Mouse (Mus musculus) lung, embryonic 16.5 days (tissue): ENCODE results near the gene Dnajc7. TPM values are rescaled to one million over a fixed set of nuclear protein-coding genes. Genes with fewer than 3 reads are reported as not detected.
"Not testable (repeated sequence)": the region's sequence is repeated elsewhere in the genome, so short reads cannot be mapped to it uniquely, and the experiment has no call there.

ENCODE experiments used
- ATAC-seq: fragments of 200-750 bp; cut with Nextera tagmentation; 2 replicates; pipeline ENCODE4 v1.8.0; 2017; ENCODE audit warnings: low read depth, mild to moderate bottlenecking, moderate library complexity
- H3K27ac ChIP-seq: fragments of 300-500 bp; sonication (generic); 2 replicates; pipeline ENCODE4 v1.5.1; 2014; ENCODE audit warnings: mild to moderate bottlenecking, control low read depth, low read length
- H3K27me3 ChIP-seq: fragments of 300-500 bp; sonication (generic); 2 replicates; pipeline ENCODE4 v1.6.1; 2014; ENCODE audit warnings: low read depth, low read length, mixed read lengths; ENCODE audit not compliant: control insufficient read depth, insufficient read depth
- H3K36me3 ChIP-seq: fragments of 300-500 bp; sonication (generic); 2 replicates; pipeline ENCODE4 v1.6.1; 2014; ENCODE audit warnings: low read length; ENCODE audit not compliant: control insufficient read depth, insufficient read depth
- H3K4me1 ChIP-seq: fragments of 300-500 bp; sonication (generic); replicated peaks from 2 replicates; pipeline ENCODE4 v1.6.1; 2014; ENCODE audit warnings: low read length, mixed read lengths; ENCODE audit not compliant: control insufficient read depth, insufficient read depth
- H3K4me2 ChIP-seq: fragments of 300-500 bp; sonication (generic); 2 replicates; pipeline ENCODE4 v1.6.1; 2014; ENCODE audit warnings: low read depth, low read length, control low read depth
- H3K4me3 ChIP-seq: fragments of 300-500 bp; sonication (generic); 2 replicates; pipeline ENCODE4 v1.5.1; 2014; ENCODE audit warnings: mild to moderate bottlenecking, low read length, control low read depth
- H3K9ac ChIP-seq: fragments of 300-500 bp; sonication (generic); 2 replicates; pipeline ENCODE4 v1.6.1; 2014; ENCODE audit warnings: low read length, control low read depth
- H3K9me3 ChIP-seq: fragments of 300-500 bp; sonication (generic); 2 replicates; pipeline ENCODE4 v1.6.1; 2016; ENCODE audit warnings: low read length; ENCODE audit not compliant: control insufficient read depth
- WGBS: fragments of 180-500 bp; shearing (Covaris S2); extraction: QIAGEN DNeasy Blood & Tissue Kit; methylation state at CpG from one replicate; pipeline ENCODE4 v1.1.7; 2014; 5-methylcytosine and 5-hydroxymethylcytosine counted together
- polyA plus RNA-seq: library from polyadenylated mRNA; unstranded; fragments of >200 nt; fragmentation: Nextera tagmentation; extraction: Ambion mirVana; gene quantifications from 2 replicates; pipeline ENCODE4 v1.2.1, GENCODE M21; 2015

Gene Dnajc7
- polyA plus RNA-seq, 1 experiment from 2014 or later = 230 TPM

DNA sequence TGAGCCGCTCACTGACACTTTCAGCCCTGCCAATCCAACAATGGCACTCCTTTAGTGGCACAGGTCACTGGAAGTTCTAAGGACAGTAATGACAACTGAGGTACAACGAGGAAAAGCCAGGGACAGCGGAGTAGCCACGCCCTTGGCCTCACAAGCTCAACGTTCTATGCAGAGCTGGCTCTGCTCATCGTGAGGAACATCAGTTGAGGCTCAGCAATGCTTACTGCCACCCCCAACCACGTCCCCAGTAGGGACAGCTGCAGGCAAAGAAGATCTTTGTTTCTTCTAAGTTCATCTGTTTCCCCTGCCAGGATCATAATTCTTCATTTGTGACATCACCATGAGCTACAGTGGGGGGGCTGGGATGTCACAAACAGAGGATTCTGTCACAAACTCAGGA is 25.4 kb downstream of the Dnajc7 start:
- peaks cover 56% of the 10 kb centered on the region for H3K36me3 ChIP-seq
- WGBS = 79% methylated on average over 7 of the region's 7 CpGs

GRCm38 (mm10) chr11:100592346-100593046 is 27.5 kb downstream of the Dnajc7 start:
- peaks cover 54% of the 10 kb centered on the region for H3K36me3 ChIP-seq
- no peak overlapping the region for H3K4me3 ChIP-seq
- no peaks in the 10 kb centered on the region for H3K4me1 ChIP-seq
- no peak overlapping the region for H3K27ac ChIP-seq
- no peaks in the 10 kb centered on the region for H3K27me3 ChIP-seq
- H3K9ac ChIP-seq = no peak overlapping the region
- H3K4me2 ChIP-seq = no peak overlapping the region
- no peak for ATAC-seq
- no peaks in the 10 kb centered on the region for H3K9me3 ChIP-seq
- 92% methylated on average over 11 of the region's 11 CpGs for WGBS

More for the DNA sequence above, 25.4 kb downstream of the Dnajc7 start:
- Histone ChIP-seq H3K27ac (no peak overlapping the region), H3K4me2 (no peak overlapping the region), H3K4me1 (no peaks in the 10 kb centered on the region), H3K9ac (no peak overlapping the region), H3K27me3 (no peaks in the 10 kb centered on the region), H3K4me3 (no peak overlapping the region), H3K9me3 (no peaks in the 10 kb centered on the region)
- ATAC-seq = no peak

DNA sequence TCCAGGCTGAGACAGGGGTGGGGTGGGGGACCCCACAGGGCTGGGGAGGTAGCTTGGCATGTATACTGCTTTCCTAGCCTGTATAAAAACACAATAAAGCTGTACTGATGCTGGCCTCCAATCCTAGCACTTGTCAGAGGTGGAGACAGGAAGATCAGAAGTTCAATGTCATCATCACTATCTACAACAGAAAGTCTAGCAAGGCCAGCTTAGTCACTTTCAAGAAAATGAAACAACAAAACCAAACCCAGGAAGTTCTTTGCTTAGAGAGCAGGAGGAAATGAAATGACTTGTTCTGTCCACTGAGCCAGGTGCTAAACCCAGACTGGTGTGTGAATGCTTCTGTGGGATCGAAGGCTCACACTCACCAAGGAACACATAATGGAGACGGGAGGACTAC is 31.5 kb downstream of the Dnajc7 start:
- ATAC-seq = no peak
- Histone ChIP-seq H3K9ac (no peak overlapping the region), H3K36me3 (peaks cover 80% of the 10 kb centered on the region), H3K4me3 (no peak overlapping the region), H3K4me2 (no peak overlapping the region), H3K9me3 (no peaks in the 10 kb centered on the region), H3K27ac (no peak overlapping the region), H3K27me3 (no peaks in the 10 kb centered on the region), H3K4me1 (no peaks in the 10 kb centered on the region)
- 87% methylated on average over 2 of the region's 2 CpGs for WGBS

DNA sequence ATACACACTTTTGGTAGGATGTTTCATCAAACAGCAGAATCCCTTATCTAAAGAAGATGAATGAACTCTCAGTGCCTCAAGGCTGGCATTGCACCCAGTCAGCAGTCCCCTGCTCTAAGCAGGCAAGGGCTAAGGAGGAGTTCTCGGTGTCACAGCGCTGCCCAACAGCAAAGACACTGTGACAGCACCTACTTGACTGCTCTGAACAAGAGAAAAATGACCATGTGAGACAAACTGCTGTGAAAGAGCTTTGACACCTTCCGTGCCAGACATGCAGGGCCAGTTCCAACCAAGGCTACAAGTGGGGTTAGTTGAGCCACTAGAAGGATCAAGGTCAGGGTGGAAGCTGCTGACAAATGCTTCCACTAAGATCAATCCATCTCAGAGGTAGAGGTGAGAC is 34.8 kb downstream of the Dnajc7 start:
- Histone ChIP-seq H3K4me1 (no peaks in the 10 kb centered on the region), H3K9me3 (no peaks in the 10 kb centered on the region), H3K4me2 (no peak overlapping the region), H3K4me3 (no peak overlapping the region), H3K36me3 (peaks cover 79% of the 10 kb centered on the region), H3K27me3 (no peaks in the 10 kb centered on the region), H3K9ac (no peak overlapping the region), H3K27ac (no peak overlapping the region)
- 95% methylated on average over 3 of the region's 3 CpGs for WGBS
- ATAC-seq = no peak

DNA sequence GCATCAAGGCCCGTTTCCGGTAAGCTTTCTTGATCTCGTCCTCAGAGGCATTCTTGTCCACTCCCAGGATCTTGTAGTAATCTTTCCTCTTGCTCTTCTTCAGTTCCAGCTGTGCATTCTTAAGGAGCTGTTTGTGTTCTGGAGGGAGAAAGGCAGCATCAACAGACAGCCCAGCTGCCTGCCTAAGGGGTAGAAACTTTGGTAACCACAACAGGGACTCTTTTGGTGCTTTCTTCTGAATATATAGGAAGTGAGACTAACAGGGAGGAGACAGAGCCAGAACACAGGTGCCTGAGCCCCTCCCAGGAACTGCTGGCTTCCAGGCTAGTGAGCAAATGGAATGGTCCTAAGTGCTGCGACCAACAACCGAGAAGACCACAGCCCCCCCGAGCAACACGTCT is 35.4 kb downstream of the Dnajc7 start:
- 86% methylated on average over 7 of the region's 7 CpGs for WGBS

DNA sequence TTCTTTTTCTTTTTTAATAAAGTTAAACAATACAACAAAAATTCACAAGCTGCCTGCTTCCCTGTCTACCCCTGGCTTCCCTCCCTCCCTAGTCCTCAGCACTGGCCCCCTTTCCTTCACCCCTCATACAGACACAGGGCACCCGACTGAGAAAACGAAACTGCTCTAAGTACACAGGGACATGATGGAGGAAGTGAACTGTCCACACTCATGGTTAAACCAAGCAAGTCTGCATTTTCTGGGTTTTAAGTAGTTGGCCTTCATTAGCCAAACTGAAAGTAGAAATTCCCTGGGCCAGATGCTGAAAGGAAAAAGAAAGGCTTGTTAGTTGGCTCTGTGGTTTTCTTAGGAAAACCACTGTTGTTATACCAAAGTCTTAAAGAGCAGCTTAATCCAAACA is 37.1 kb downstream of the Dnajc7 start:
- H3K36me3 ChIP-seq = peaks cover 69% of the 10 kb centered on the region
- WGBS = 89% methylated on average over 2 of the region's 2 CpGs
- no peaks in the 10 kb centered on the region for H3K4me1 ChIP-seq
- H3K9me3 ChIP-seq = no peaks in the 10 kb centered on the region
- no peak for ATAC-seq
- H3K9ac ChIP-seq = no peak overlapping the region
- H3K4me3 ChIP-seq = no peak overlapping the region
- H3K27me3 ChIP-seq = no peaks in the 10 kb centered on the region
- H3K27ac ChIP-seq = no peak overlapping the region
- H3K4me2 ChIP-seq = no peak overlapping the region

More for the DNA sequence above, 35.4 kb downstream of the Dnajc7 start:
- H3K27ac ChIP-seq = no peak overlapping the region
- H3K4me1 ChIP-seq = no peaks in the 10 kb centered on the region
- H3K4me2 ChIP-seq = no peak overlapping the region
- no peak for ATAC-seq
- H3K36me3 ChIP-seq = peaks cover 75% of the 10 kb centered on the region
- H3K9ac ChIP-seq = no peak overlapping the region
- no peaks in the 10 kb centered on the region for H3K9me3 ChIP-seq
- H3K27me3 ChIP-seq = no peaks in the 10 kb centered on the region
- H3K4me3 ChIP-seq = no peak overlapping the region

- WGBS = 95% methylated on average over 1 of the region's 1 CpGs
- H3K4me3 ChIP-seq, H3K4me1 ChIP-seq, H3K4me2 ChIP-seq, H3K27me3 ChIP-seq, ATAC-seq, H3K9ac ChIP-seq, H3K9me3 ChIP-seq, H3K27ac ChIP-seq: not testable (repeated sequence)
- peaks cover 66% of the 10 kb centered on the region for H3K36me3 ChIP-seq
These were observed 37.6 kb downstream of the Dnajc7 start for GRCm38 (mm10) chr11:100582413-100582812.

- Histone ChIP-seq H3K9ac (no peak overlapping the region), H3K9me3 (no peaks in the 10 kb centered on the region), H3K4me1 (no peaks in the 10 kb centered on the region), H3K4me3 (no peak overlapping the region), H3K36me3 (peaks cover 61% of the 10 kb centered on the region), H3K27me3 (no peaks in the 10 kb centered on the region), H3K27ac (no peak overlapping the region), H3K4me2 (no peak overlapping the region)
- no peak for ATAC-seq
- WGBS = 58% methylated on average over 4 of the region's 4 CpGs
These were observed 38.2 kb downstream of the Dnajc7 start for GRCm38 (mm10) chr11:100581756-100582155.

- Histone ChIP-seq H3K27ac (no peak overlapping the region), H3K4me1 (peaks cover 5% of the 10 kb centered on the region), H3K9ac (no peak overlapping the region), H3K9me3 (no peaks in the 10 kb centered on the region), H3K4me3 (no peak overlapping the region), H3K36me3 (peaks cover 47% of the 10 kb centered on the region), H3K4me2 (no peak overlapping the region), H3K27me3 (no peaks in the 10 kb centered on the region)
- WGBS = 88% methylated on average over 13 of the region's 13 CpGs
- no peak for ATAC-seq
These were observed 39.7 kb downstream of the Dnajc7 start for GRCm38 (mm10) chr11:100580275-100580674.
